Mouse (Mus musculus) right cerebral cortex, adult 2 months (tissue): Measurements from ENCODE around the gene Cpeb3.
"Not testable (repeated sequence)": the region's sequence is repeated elsewhere in the genome, so short reads cannot be mapped to it uniquely, and the experiment has no call there.

Experiments used
- DNase-seq, 2 experiments: peaks; one replicate each; pipeline ENCODE4 v3.0.0; 2021 to 2022; ENCODE audit warnings: low spot score in 2 of 2

Cpeb3 gene

GRCm38 (mm10) chr19:37084546-37084945 is 123.9 kb downstream of the Cpeb3 start:
- no peak for DNase-seq

GRCm38 (mm10) chr19:37081467-37081866 is 126.9 kb downstream of the Cpeb3 start:
- no peak for DNase-seq

- DNase-seq, result no peak
Measured at GRCm38 (mm10) chr19:37079151-37079550, 129.2 kb downstream of the Cpeb3 start.

GRCm38 (mm10) chr19:37078571-37078970 is 129.8 kb downstream of the Cpeb3 start:
- DNase-seq, result no peak

GRCm38 (mm10) chr19:37078064-37078463 is 130.3 kb downstream of the Cpeb3 start:
- peak; percentile 51 to 60 for DNase-seq

- DNase-seq, result not testable (repeated sequence)
Measured at GRCm38 (mm10) chr19:37077258-37077657, 131.1 kb downstream of the Cpeb3 start.

- DNase-seq, result no peak
Measured at GRCm38 (mm10) chr19:37076646-37077045, 131.8 kb downstream of the Cpeb3 start.

GRCm38 (mm10) chr19:37076116-37076515 is 132.3 kb downstream of the Cpeb3 start:
- DNase-seq, result no peak

- DNase-seq, result peak; percentile 67 to 68
Measured at GRCm38 (mm10) chr19:37075690-37076089, 132.7 kb downstream of the Cpeb3 start.

GRCm38 (mm10) chr19:37074726-37075125 is 133.7 kb downstream of the Cpeb3 start:
- DNase-seq, result no peak

- no peak for DNase-seq
Measured at GRCm38 (mm10) chr19:37074276-37074675, 134.1 kb downstream of the Cpeb3 start.

GRCm38 (mm10) chr19:37072871-37073629 is 135.4 kb downstream of the Cpeb3 start:
- DNase-seq, result peak; percentile 49 to 64

- DNase-seq, result no peak
Measured at GRCm38 (mm10) chr19:37069243-37069642, 139.2 kb downstream of the Cpeb3 start.

GRCm38 (mm10) chr19:37060078-37060477 is 148.3 kb downstream of the Cpeb3 start:
- DNase-seq, result no peak

GRCm38 (mm10) chr19:37059623-37060022 is 148.8 kb downstream of the Cpeb3 start:
- DNase-seq, result no peak

- DNase-seq, result no peak
Measured at GRCm38 (mm10) chr19:37057161-37057905, 151.1 kb downstream of the Cpeb3 start.

- no peak for DNase-seq
Measured at GRCm38 (mm10) chr19:37055976-37056556, 152.3 kb downstream of the Cpeb3 start.

- peak; percentile 65 to 73 for DNase-seq
Measured at GRCm38 (mm10) chr19:37050643-37051345, 157.6 kb downstream of the Cpeb3 start.

GRCm38 (mm10) chr19:37048507-37048906 is 159.9 kb downstream of the Cpeb3 start:
- DNase-seq, result no peak

GRCm38 (mm10) chr19:37044431-37044830 is 164.0 kb downstream of the Cpeb3 start:
- no peak for DNase-seq

GRCm38 (mm10) chr19:37040906-37041305 is 167.5 kb downstream of the Cpeb3 start:
- DNase-seq, result no peak

GRCm38 (mm10) chr19:37032364-37032763 is 176.0 kb downstream of the Cpeb3 start:
- no peak for DNase-seq
